Mouse (Mus musculus): ENCODE measurements around the gene Uck2. TPM values are rescaled to one million over a fixed set of nuclear protein-coding genes. Genes with fewer than 3 reads are reported as not detected.

The Uck2 gene
- polyA plus RNA-seq, 1 experiment from 2014 or later, result 50.9 TPM

GRCm38 (mm10) chr1:167282112-167282511 lies 3.0 kb downstream of the Uck2 start:
- Histone ChIP-seq H3K4me1 (peaks cover 26% of the 10 kb centered on the region), H3K27me3 (replicated peaks) (no peaks in the 10 kb centered on the region), H3K27ac (no peak overlapping the region), H3K4me3 (no peak overlapping the region), H3K9ac (no peak overlapping the region), H3K4me2 (peak overlapping the region; percentile 74), H3K36me3 (replicated peaks) (no peaks in the 10 kb centered on the region), H3K9me3 (no peaks in the 10 kb centered on the region)
- no peak for ATAC-seq (replicated peaks)
- WGBS, result 40% methylated on average over 3 of the region's 3 CpGs

DNA sequence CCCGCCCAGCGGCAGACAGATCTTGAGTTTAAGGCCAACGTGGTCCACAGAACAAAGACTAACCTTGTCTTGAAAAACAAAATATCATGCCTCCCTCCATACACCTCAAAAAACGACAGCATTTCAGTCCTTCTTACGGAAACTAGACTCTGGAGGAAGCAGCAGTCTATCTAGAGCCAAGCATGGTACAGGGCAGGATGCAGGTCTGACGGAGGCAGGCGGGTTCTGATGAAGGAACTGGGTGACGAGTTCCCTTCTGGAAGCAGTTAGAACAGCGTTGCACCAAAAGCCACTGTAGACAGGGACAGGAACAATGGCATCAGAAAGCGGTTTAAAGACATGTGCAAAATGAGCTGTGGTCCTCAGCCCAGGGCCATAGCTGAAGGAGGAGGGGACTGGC lies 5.1 kb downstream of the Uck2 start:
- ATAC-seq (replicated peaks), result no peak
- Histone ChIP-seq H3K9ac (no peak overlapping the region), H3K4me2 (no peak overlapping the region), H3K4me3 (no peak overlapping the region), H3K27me3 (replicated peaks) (no peaks in the 10 kb centered on the region), H3K36me3 (replicated peaks) (no peaks in the 10 kb centered on the region), H3K4me1 (peaks cover 19% of the 10 kb centered on the region), H3K9me3 (no peaks in the 10 kb centered on the region), H3K27ac (no peak overlapping the region)
- WGBS, result 94% methylated on average over 10 of the region's 10 CpGs

DNA sequence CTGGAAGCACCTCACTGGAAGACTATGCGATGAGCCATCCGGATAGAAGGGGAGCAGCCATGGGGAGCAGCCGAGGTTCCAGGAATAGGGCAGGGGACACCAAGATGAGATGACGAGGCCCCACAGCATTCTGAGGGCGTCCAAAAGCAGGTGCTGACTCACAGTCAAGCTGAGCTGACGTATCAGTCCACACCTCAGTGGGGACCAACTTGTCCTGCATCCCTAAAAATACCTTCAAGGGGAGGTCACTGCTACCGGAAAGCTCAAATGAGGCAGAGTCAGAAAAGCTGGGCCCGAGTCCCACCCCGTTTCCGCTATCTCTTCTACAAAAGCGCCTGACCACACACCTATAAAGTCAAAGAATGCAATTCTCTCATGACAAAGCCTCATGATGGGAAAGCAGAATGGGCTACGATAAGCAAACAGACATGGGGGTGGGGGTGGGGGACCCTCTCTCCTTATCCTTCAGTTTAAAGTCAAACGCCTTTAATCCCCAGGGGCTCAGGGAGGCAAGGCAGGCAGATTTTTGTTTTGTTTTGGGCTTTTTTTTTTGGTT lies 5.9 kb downstream of the Uck2 start:
- ATAC-seq (replicated peaks), result no peak
- Histone ChIP-seq H3K9ac (no peak overlapping the region), H3K36me3 (replicated peaks) (no peaks in the 10 kb centered on the region), H3K4me1 (peaks cover 20% of the 10 kb centered on the region), H3K27me3 (replicated peaks) (no peaks in the 10 kb centered on the region), H3K9me3 (no peaks in the 10 kb centered on the region), H3K4me2 (no peak overlapping the region), H3K27ac (no peak overlapping the region), H3K4me3 (no peak overlapping the region)
- 75% methylated on average over 13 of the region's 13 CpGs for WGBS

- Histone ChIP-seq H3K9me3 (no peaks in the 10 kb centered on the region), H3K9ac (no peak overlapping the region), H3K27me3 (replicated peaks) (no peaks in the 10 kb centered on the region), H3K36me3 (replicated peaks) (no peaks in the 10 kb centered on the region), H3K4me3 (no peak overlapping the region), H3K4me2 (no peak overlapping the region), H3K27ac (no peak overlapping the region), H3K4me1 (peaks cover 28% of the 10 kb centered on the region)
- WGBS, result 76% methylated on average over 6 of the region's 6 CpGs
- no peak for ATAC-seq (replicated peaks)
Measured at GRCm38 (mm10) chr1:167278395-167278794, 6.7 kb downstream of the Uck2 start.

DNA sequence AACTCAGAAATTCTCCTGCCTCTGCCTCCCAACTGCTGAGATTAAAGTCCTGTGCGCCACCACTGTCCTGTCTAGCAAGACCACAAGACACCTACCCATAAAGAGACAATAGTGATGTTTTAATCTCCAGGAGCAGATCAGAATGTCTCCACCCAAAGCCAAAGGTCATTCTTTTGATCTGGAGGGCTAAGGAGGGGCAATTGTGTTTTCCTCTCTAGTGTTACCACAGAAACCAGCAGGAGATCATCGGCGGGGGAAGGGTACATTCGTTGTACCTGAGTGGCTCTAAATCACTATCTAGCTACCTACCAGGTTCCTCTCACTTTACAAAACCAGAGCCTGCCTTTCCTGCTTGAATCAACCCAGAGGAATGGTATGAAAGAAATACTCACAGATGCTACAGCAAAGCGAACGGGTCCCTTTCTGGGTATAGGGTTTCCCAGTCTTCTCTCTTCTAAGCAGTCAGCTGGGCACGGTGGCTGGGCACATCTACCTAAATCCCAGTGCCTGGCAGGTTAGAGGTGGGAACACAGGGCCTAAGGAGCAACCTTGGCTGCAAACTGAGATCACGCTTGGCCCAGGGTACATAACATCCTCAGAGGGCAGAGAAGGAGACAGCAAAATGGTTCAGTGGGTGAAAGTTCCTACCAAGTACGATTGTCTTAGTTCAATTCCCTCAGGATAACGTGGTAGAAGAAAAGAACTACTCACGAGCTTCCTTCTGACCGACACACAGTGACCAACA lies 10.3 kb downstream of the Uck2 start:
- Histone ChIP-seq H3K9me3 (no peaks in the 10 kb centered on the region), H3K4me2 (no peak overlapping the region), H3K27ac (no peak overlapping the region), H3K27me3 (replicated peaks) (no peaks in the 10 kb centered on the region), H3K4me3 (no peak overlapping the region), H3K4me1 (peaks cover 37% of the 10 kb centered on the region), H3K36me3 (replicated peaks) (no peaks in the 10 kb centered on the region), H3K9ac (no peak overlapping the region)
- 82% methylated on average over 12 of the region's 12 CpGs for WGBS
- ATAC-seq (replicated peaks), result no peak

- WGBS, result 64% methylated on average over 14 of the region's 14 CpGs
Measured at GRCm38 (mm10) chr1:167273380-167274163, 11.5 kb downstream of the Uck2 start.

DNA sequence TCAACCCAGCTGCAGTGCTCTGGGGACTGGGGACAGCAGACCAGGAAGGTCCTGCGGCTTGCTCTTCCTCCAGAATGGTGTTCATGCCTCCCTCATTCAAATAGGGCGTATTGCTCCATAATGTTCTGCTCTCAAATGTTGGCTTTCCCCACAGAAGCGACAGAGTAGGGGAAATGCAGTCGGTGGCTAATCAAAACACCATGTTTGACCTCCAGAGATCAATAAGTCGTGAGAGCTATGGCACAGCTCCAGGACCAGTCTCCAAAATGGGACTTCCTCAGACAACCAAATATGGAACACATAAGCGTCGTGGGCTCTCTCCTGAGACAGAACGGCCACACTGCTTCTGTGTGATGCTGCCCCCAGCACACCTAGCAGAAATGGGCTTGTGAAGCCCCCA lies 13.3 kb downstream of the Uck2 start:
- no peaks in the 10 kb centered on the region for H3K36me3 ChIP-seq (replicated peaks)

More at GRCm38 (mm10) chr1:167273380-167274163, 11.5 kb downstream of the Uck2 start:
- Histone ChIP-seq H3K9ac (no peak overlapping the region), H3K27ac (no peak overlapping the region), H3K4me3 (no peak overlapping the region), H3K36me3 (replicated peaks) (no peaks in the 10 kb centered on the region), H3K4me1 (peaks cover 42% of the 10 kb centered on the region), H3K27me3 (replicated peaks) (no peaks in the 10 kb centered on the region), H3K4me2 (no peak overlapping the region), H3K9me3 (no peaks in the 10 kb centered on the region)
- no peak for ATAC-seq (replicated peaks)

GRCm38 (mm10) chr1:167271304-167271703 lies 13.8 kb downstream of the Uck2 start:
- Histone ChIP-seq H3K36me3 (replicated peaks) (no peaks in the 10 kb centered on the region), H3K9ac (no peak overlapping the region), H3K27ac (no peak overlapping the region), H3K27me3 (replicated peaks) (no peaks in the 10 kb centered on the region), H3K4me1 (peaks cover 42% of the 10 kb centered on the region), H3K4me2 (peak overlapping the region; percentile 50; the same call in 1 of the 2 replicates), H3K9me3 (no peaks in the 10 kb centered on the region), H3K4me3 (no peak overlapping the region)
- ATAC-seq (replicated peaks), result 0 out of 2 replicates have a peak, but pooled peaks have one; percentile 18
- 39% methylated on average over 4 of the region's 4 CpGs for WGBS

More for the DNA sequence above, 13.3 kb downstream of the Uck2 start:
- H3K9ac ChIP-seq, result no peak overlapping the region
- 66% methylated on average over 8 of the region's 8 CpGs for WGBS
- H3K4me1 ChIP-seq, result peaks cover 42% of the 10 kb centered on the region
- no peak overlapping the region for H3K4me3 ChIP-seq
- no peak for ATAC-seq (replicated peaks)
- no peak overlapping the region for H3K4me2 ChIP-seq
- no peak overlapping the region for H3K27ac ChIP-seq
- H3K9me3 ChIP-seq, result no peaks in the 10 kb centered on the region
- H3K27me3 ChIP-seq (replicated peaks), result no peaks in the 10 kb centered on the region

DNA sequence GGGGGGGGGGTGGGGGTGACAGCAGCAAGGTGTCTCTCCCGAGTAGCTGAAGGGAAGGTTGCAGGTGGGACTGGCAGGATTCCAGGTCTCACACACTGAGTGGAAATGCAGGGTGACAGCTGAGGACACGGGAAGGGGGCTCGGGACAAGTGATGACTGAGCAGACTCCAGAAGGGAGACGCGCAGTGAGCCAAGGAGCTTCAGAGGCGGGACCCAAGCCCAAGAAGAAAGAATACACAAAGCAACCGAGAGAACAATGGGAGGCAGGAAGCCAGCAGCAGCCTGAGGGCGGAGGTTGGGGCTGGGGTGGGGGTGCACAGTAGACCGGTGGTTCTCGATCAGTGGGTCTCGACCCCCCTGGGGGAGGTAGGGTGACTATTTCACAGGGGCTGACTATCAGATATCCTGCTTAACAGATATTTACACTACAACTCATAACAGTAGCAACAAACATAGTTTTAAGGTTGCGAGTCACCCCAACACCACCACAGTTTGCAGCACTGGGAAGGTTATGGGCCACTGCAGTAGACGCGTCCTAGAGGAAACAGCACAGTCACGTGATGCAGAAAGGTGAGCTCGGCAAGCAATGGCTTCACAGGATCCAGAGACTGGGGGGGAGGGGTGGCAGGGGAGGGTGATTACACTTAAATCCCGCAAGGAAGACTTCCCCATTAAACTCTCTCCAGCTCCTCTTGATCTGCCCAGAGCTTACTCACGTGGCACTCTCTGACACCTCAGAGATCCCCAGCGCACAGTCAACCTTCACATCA lies 14.6 kb downstream of the Uck2 start:
- WGBS, result 6% methylated on average over 19 of the region's 19 CpGs
- Histone ChIP-seq H3K9me3 (no peaks in the 10 kb centered on the region), H3K9ac (no peak overlapping the region; the same call in 1 of the 2 replicates), H3K4me3 (peak overlapping the region; percentile 19), H3K4me1 (peaks cover 42% of the 10 kb centered on the region), H3K4me2 (peak overlapping the region; percentile 50), H3K27me3 (replicated peaks) (no peaks in the 10 kb centered on the region), H3K36me3 (replicated peaks) (no peaks in the 10 kb centered on the region), H3K27ac (peak overlapping the region; percentile 35)
- ATAC-seq (replicated peaks), result peak; percentile 53

GRCm38 (mm10) chr1:167269856-167270270 lies 15.3 kb downstream of the Uck2 start:
- H3K9ac ChIP-seq, result no peak overlapping the region
- no peaks in the 10 kb centered on the region for H3K27me3 ChIP-seq (replicated peaks)
- no peaks in the 10 kb centered on the region for H3K36me3 ChIP-seq (replicated peaks)
- no peaks in the 10 kb centered on the region for H3K9me3 ChIP-seq
- H3K27ac ChIP-seq, result peak overlapping the region; percentile 35
- ATAC-seq (replicated peaks), result peak; percentile 59
- H3K4me1 ChIP-seq, result peaks cover 42% of the 10 kb centered on the region
- no peak overlapping the region for H3K4me3 ChIP-seq
- peak overlapping the region; percentile 50 for H3K4me2 ChIP-seq
- 17% methylated on average over 6 of the region's 6 CpGs for WGBS

GRCm38 (mm10) chr1:167269350-167269811 lies 15.7 kb downstream of the Uck2 start:
- 24% methylated on average over 14 of the region's 14 CpGs for WGBS
- Histone ChIP-seq H3K36me3 (replicated peaks) (no peaks in the 10 kb centered on the region), H3K4me3 (no peak overlapping the region), H3K4me2 (peak overlapping the region; percentile 50; the same call in 1 of the 2 replicates), H3K27ac (no peak overlapping the region), H3K27me3 (replicated peaks) (no peaks in the 10 kb centered on the region), H3K4me1 (peaks cover 42% of the 10 kb centered on the region), H3K9ac (no peak overlapping the region), H3K9me3 (no peaks in the 10 kb centered on the region)
- ATAC-seq (replicated peaks), result peak; percentile 6; the same call in 1 of the 2 replicates

All from midbrain, embryonic 15.5 days (tissue).